Mouse (Mus musculus) cortical plate, adult 2 months (tissue): ENCODE measurements around the gene Bax.
"Not testable (repeated sequence)": the region's sequence is repeated elsewhere in the genome, so short reads cannot be mapped to it uniquely, and the experiment has no call there.

ENCODE experiments used
- CTCF ChIP-seq: fragments of 200-500 bp; IDR thresholded peaks from 2 replicates; pipeline ENCODE4 v1.5.1; 2011; ENCODE audit warnings: mild to moderate bottlenecking, control low read depth, low read length; ENCODE audit not compliant: insufficient read depth; ENCODE audit errors: extremely low read depth
- POLR2A ChIP-seq: fragments of 200-500 bp; IDR thresholded peaks from 2 replicates; pipeline ENCODE4 v1.6.1; 2011; ENCODE audit warnings: mild to moderate bottlenecking, low read length, control low read depth; ENCODE audit not compliant: insufficient read depth; ENCODE audit errors: extremely low read depth

- not testable (repeated sequence) for TF ChIP-seq CTCF, POLR2A
Measured at GRCm38 (mm10) chr7:45484985-45485384, 18.3 kb upstream of the Bax start.
